Mouse (Mus musculus) T-cell, adult 2 months (primary cell): ENCODE results near the gene Insc.
A peak's percentile ranks its signal among the peaks of the same experiment; 100 is the strongest.

Experiments
- DNase-seq: peaks from one replicate; pipeline ENCODE4 v3.0.0; 2022; ENCODE audit warnings: low spot score

Gene Insc

GRCm38 (mm10) chr7:114762660-114763059 lies 19.2 kb downstream of the Insc start:
- DNase-seq: no peak

GRCm38 (mm10) chr7:114765273-114765672 lies 21.8 kb downstream of the Insc start:
- DNase-seq: no peak

GRCm38 (mm10) chr7:114766523-114766922 lies 23.0 kb downstream of the Insc start:
- DNase-seq: no peak

DNA sequence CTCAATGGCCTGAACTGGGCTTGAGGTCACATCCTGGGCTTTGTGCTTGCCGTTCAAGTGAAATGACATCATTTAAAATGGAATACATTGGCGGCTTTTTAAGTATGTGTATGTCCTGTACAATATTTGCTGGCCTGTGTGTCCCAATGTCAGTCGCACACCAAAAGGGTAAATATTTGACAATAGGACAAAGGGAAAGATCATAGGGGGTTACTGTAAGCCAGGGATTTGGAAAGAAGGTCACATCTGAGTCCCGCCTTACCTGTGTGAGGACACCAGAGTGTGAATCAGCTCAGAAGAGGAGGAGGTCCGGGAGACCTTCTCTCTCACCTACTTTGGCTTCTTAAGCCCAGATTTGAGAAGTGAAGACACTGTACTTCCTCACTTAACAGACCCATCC lies 25.0 kb downstream of the Insc start:
- no peak for DNase-seq

GRCm38 (mm10) chr7:114769041-114769440 lies 25.5 kb downstream of the Insc start:
- DNase-seq: no peak

- DNase-seq: no peak
Observed at GRCm38 (mm10) chr7:114770586-114770985, 27.1 kb downstream of the Insc start.

DNA sequence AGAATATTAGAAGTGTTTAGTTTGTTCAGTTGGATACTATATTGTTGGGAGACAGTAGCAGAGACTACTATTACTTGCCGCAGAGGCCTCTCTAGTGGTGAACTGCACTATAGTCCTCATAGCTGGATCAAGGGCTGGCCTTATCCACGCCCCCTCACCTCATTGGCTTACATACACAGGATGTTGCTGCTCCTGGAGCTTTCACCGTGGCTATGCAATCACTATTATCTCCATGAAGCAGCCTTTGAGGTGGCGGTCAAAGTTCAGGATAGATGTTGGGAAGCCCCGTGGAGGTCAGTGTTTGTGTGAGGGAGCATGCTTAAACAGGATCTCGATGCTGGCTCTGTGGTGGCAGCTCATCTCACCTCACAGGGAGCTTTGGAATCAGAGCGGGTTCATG lies 28.3 kb downstream of the Insc start:
- DNase-seq: no peak

DNA sequence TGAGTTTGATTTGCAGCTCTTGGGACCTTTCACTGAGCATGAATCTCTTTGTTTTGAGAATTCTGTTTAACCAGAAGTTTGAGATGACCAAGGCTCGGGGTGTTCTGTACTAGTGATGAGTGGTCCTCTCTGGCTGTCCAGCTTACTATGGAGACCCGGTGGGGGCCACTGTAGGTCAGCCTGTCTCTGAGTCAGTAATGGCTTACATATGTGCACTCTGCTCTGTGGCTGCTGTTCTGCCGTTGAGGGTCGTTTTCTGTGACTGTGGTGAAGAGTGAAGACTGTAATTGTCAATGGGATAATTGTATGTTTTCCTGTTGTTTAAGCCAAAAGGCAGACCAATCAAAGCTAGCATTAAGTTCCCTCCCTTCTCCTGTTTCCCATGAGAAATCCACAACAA lies 30.3 kb downstream of the Insc start:
- no peak for DNase-seq

DNA sequence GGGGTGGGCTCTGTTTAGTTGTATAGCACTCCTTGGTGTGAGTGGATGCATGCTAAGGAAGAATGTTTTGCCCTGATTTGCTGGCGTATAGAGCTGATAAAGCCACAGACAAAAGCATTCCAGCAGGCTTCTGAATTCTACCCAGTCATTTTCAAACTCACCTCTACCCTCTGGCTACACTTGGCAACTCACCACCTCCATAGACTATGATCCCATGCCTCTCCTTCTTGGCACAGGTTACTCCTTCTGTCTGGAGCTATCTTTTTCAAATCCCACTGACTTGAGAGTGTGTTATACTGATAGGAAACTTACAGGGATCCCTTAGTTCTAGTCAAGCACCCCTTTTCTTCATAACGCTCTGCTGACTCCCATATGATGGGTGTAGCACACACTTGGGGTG lies 32.4 kb downstream of the Insc start:
- DNase-seq: no peak

GRCm38 (mm10) chr7:114778156-114778770 lies 34.8 kb downstream of the Insc start:
- DNase-seq: no peak

DNA sequence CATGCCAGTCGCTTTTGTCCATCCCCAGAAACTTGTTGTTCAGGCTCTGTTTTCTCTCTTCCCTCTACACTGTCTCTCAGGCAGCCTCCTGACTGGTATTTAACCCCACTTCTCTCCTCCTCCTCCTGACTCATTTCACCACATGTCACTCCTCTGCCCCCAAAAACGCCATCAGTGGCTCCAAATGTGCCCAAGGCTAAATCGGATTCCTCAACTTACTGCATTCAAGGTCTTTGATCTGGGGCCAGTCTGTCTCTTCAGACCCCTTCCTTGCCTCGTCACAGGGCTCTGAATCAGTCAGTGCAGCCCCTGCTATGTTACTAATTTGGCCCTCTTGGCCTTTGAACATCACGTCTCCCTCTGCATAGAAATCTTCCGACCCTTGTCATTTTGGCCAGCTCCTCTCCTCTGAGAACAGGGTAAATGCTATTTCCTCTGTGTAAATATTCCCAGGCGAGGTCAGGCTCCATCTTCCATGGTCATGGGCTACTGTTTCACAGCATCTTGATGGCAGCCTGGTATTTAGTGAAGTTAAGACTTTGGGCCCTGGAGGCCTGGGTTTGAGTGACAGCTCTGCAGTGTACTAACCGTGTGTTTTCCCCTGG lies 35.7 kb downstream of the Insc start:
- no peak for DNase-seq

GRCm38 (mm10) chr7:114783291-114783690 lies 39.8 kb downstream of the Insc start:
- no peak for DNase-seq

DNA sequence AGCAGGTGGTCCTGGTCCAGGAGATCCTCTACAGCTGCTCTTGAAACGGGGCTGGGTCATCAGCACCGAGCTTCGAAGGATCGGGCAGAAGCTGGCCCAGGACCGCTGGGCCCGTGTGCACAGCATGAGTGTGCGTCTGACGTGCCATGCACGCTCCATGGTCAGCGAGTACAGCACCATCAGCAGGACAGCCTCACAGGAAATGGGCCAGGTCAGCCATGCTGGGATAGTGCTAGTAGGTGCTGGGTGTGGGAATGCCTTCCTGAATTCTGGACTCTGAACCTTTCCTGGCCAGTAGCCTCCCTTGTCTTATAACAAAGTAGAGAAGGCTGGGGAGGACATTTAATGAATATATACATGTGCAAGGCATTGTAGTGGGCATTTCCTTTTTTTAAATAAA lies 47.6 kb downstream of the Insc start:
- no peak for DNase-seq

- DNase-seq: no peak
Observed at GRCm38 (mm10) chr7:114792026-114792425, 48.5 kb downstream of the Insc start.

- DNase-seq: no peak
Observed at GRCm38 (mm10) chr7:114794400-114794799, 50.9 kb downstream of the Insc start.

DNA sequence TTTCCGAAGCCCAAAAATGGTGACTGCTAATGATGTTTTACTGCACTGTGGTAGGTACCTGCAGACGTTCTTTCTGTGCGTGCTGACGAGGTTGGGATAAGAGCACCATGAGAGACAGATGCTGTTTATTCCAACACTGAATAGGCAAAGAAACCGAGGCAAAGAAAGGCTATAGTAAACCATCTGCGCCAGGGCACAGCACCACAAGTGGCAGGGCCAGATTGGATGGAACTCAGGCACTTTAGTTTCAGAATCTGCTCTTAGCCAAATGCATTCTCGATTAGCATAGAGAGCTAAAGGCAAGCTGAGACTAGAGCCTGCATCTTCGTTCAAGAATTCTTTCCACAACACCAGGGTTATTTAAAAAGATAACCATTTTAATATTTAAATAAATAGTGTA lies 59.1 kb downstream of the Insc start:
- no peak for DNase-seq

DNA sequence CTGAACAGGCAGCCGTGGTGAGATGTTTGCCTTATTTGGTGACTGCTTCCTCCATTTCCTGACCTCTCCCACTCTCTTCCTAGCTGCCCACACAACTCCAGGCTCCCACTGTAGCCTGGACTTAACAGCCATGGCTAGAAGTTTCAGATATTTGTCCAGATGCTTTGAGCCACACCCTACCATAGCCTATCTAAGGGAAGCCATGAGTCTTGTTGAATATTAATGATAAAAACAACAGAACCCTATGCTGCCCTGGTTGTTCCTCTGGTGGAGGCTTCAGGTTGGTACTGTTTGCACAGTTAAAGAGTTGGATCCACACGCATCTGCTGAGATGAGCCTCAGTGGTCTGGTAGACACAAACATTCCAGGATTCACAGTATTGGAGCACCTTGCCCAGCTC lies 61.8 kb downstream of the Insc start:
- no peak for DNase-seq

DNA sequence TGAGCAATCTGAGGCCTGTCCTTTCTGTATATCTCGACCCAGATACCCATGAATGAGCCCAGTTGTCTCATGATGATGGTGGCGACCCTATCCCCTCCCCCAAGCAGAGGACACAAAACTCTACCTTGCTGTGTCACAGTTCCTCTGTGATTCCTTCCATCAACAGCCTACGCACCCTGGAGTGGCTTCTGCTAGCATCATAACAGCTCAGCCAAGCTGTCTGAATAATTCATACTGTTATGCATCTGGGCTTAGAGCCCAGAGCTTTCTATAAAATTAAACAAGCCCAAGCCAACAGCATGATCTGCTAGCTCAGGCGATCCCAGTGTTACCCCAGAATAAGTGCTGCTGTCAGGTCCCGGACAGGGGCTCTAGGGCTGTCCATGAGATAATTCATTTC lies 63.8 kb downstream of the Insc start:
- no peak for DNase-seq

- no peak for DNase-seq
Observed at GRCm38 (mm10) chr7:114808341-114808740, 64.8 kb downstream of the Insc start.

- DNase-seq: peak; percentile 47
Observed at GRCm38 (mm10) chr7:114817291-114817806, 73.9 kb downstream of the Insc start.

GRCm38 (mm10) chr7:114817879-114818278 lies 74.4 kb downstream of the Insc start:
- DNase-seq: no peak

GRCm38 (mm10) chr7:114818351-114818750 lies 74.9 kb downstream of the Insc start:
- DNase-seq: no peak

DNA sequence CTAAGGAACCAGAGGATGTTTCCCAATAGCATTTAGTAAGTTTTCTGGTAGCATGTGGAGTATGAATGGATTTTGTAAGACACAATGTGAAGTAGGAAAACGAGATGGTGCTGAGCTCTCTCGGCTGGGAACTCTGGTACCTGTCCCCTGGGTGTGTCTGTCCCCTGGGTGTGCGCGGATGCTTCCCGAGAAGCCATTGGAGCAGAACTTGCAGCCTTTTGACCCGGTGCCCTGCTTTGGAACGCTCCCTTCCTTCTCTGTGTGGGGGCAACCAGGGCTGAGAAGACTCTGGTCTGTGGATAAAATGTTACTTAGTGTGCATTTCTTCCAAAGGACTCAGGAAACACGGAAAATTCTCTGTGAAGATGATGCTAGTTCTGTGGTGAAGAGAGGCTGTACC lies 75.3 kb downstream of the Insc start:
- DNase-seq: no peak

DNA sequence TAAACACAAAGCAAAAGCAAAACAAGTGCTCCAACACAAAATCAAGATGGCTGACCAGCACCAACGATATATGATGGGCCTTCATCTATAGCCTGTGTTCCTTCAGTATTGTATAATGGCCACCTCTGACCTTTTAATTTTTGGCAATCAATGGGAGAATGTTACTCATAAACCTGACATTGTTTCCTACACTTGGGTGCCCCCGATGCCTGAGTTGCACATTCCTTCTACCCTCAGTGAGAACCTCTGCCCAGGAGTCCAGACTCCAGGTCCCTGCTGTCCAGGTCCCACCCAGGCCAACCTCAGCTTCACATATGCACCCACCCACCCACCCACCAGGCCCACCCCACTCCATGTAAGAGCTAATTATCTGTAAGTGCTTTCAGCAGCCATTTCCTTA lies 79.2 kb downstream of the Insc start:
- DNase-seq: no peak
